Mouse (Mus musculus): Measurements from ENCODE around the gene Pappa. TPM values are rescaled to one million over a fixed set of nuclear protein-coding genes. Genes with fewer than 3 reads are reported as not detected.

The Pappa gene
- total RNA-seq (2023): under 1 TPM in 1 of 2 experiments, not detected in 1; 0.04 TPM

GRCm38 (mm10) chr4:65123741-65124224 lies at the start of gene Pappa:
Gene Pappa, plus strand, starts transcription at chr4:65124174.

